Mouse (Mus musculus) heart, adult 2 months (tissue): ENCODE results near the gene Tmem186. TPM values are rescaled to one million over a fixed set of nuclear protein-coding genes. Genes with fewer than 3 reads are reported as not detected.

ENCODE experiments used
- DNase-seq, 2 experiments: peaks; one replicate each; pipeline ENCODE4 v3.0.0; 2021
- H3K27ac ChIP-seq: fragments of 200-600 bp; 2 replicates; pipeline ENCODE4 v1.8.1; 2022
- H3K27me3 ChIP-seq: fragments of 200-500 bp; 2 replicates; pipeline ENCODE4 v1.6.1; 2012; ENCODE audit warnings: mild to moderate bottlenecking, low read length, inconsistent platforms, mixed read lengths; ENCODE audit not compliant: control insufficient read depth, insufficient read depth
- H3K36me3 ChIP-seq: fragments of 200-500 bp; 2 replicates; pipeline ENCODE4 v1.6.1; 2012; ENCODE audit warnings: low read length, inconsistent platforms; ENCODE audit not compliant: control insufficient read depth, insufficient read depth
- H3K4me1 ChIP-seq: fragments of 200-500 bp; 2 replicates; pipeline ENCODE4 v1.6.1; 2011; ENCODE audit warnings: low read length; ENCODE audit not compliant: control insufficient read depth, insufficient read depth
- H3K4me3 ChIP-seq: fragments of 200-600 bp; 2 replicates; pipeline ENCODE4 v1.8.1; 2022
- H3K79me2 ChIP-seq: fragments of 200-500 bp; replicated peaks from 2 replicates; pipeline ENCODE4 v1.6.1; 2012; ENCODE audit warnings: mild to moderate bottlenecking, inconsistent platforms, low read length, moderate library complexity, mixed read lengths; ENCODE audit not compliant: control insufficient read depth, insufficient read depth
- H3K9ac ChIP-seq: fragments of 200-500 bp; 2 replicates; pipeline ENCODE4 v1.6.1; 2012; ENCODE audit warnings: low read depth, mild to moderate bottlenecking, control low read depth, inconsistent platforms, low read length, mixed read lengths
- CTCF ChIP-seq: fragments of 200-600 bp; IDR thresholded peaks from 2 replicates; pipeline ENCODE4 v1.8.1; 2022; ENCODE audit warnings: antibody characterized with exemption, mild to moderate bottlenecking, moderate library complexity
- EP300 ChIP-seq: fragments of 200-500 bp; IDR thresholded peaks from 2 replicates; pipeline ENCODE4 v1.6.1; 2011; ENCODE audit warnings: low read depth, low read length, control low read depth; ENCODE audit not compliant: insufficient read depth
- POLR2A ChIP-seq: fragments of 200-500 bp; IDR thresholded peaks from 2 replicates; pipeline ENCODE4 v1.6.1; 2011; ENCODE audit warnings: mild to moderate bottlenecking, low read depth, low read length, control low read depth; ENCODE audit not compliant: insufficient read depth
- WGBS: fragments of 180-500 bp; shearing (Covaris S2); methylation state at CpG from one replicate; pipeline ENCODE4 v1.1.7; 2018; 5-methylcytosine and 5-hydroxymethylcytosine counted together
- intact Hi-C: fragments of 180-260 bp; cut with DNase I; formaldehyde crosslinking; loops from one replicate; pipeline ENCODE4 v1.15.1; 2025
- microRNA-seq, 2 experiments: library from miRNA; unstranded; fragments of <30 nt; microRNA quantifications; one replicate each; pipeline ENCODE4 v1.2.0; 2021
- polyA plus RNA-seq: library from polyadenylated mRNA; depleted of rRNA; stranded (reverse); fragments of >200 nt; gene quantifications from 2 replicates; pipeline ENCODE4 v1.2.3, GENCODE M21; 2012; rRNA removed
- total RNA-seq, 2 experiments: library from RNA; stranded (reverse); gene quantifications; 2 replicates each; pipeline ENCODE4 v1.2.3; 2021

Gene Tmem186
- total and polyA plus RNA-seq, 3 experiments = 13.7 to 19.1 (median 17.2) TPM

- intact Hi-C loops = no loop called here
- no peak for DNase-seq
Measured at GRCm38 (mm10) chr16:8596336-8596735, 41.2 kb downstream of the Tmem186 start.

GRCm38 (mm10) chr16:8595411-8595810, 42.1 kb downstream of the Tmem186 start:
- Histone ChIP-seq H3K27me3 (no peaks in the 10 kb centered on the region), H3K27ac (no peak overlapping the region), H3K9ac (no peak overlapping the region), H3K4me3 (no peak overlapping the region), H3K79me2 (no peaks in the 10 kb centered on the region), H3K4me1 (no peaks in the 10 kb centered on the region), H3K36me3 (no peaks in the 10 kb centered on the region)
- TF ChIP-seq POLR2A = no peak
- TF ChIP-seq CTCF = no peak
- TF ChIP-seq EP300 = no peak
- no peak for DNase-seq
- 58% methylated on average over 4 of the region's 4 CpGs for WGBS
- intact Hi-C loops = no loop called here

More at GRCm38 (mm10) chr16:8596336-8596735, 41.2 kb downstream of the Tmem186 start:
- H3K27me3 ChIP-seq = no peaks in the 10 kb centered on the region
- no peaks in the 10 kb centered on the region for H3K79me2 ChIP-seq
- H3K4me1 ChIP-seq = no peaks in the 10 kb centered on the region
- H3K4me3 ChIP-seq = no peak overlapping the region
- no peak overlapping the region for H3K27ac ChIP-seq
- no peak overlapping the region for H3K9ac ChIP-seq
- WGBS = 74% methylated on average over 4 of the region's 4 CpGs
- no peaks in the 10 kb centered on the region for H3K36me3 ChIP-seq
- TF ChIP-seq EP300 = no peak
- no peak for TF ChIP-seq CTCF
- no peak for TF ChIP-seq POLR2A

- intact Hi-C loops = no loop called here
- Histone ChIP-seq H3K4me1 (no peaks in the 10 kb centered on the region), H3K79me2 (no peaks in the 10 kb centered on the region), H3K27ac (no peak overlapping the region), H3K27me3 (no peaks in the 10 kb centered on the region), H3K4me3 (no peak overlapping the region), H3K36me3 (no peaks in the 10 kb centered on the region), H3K9ac (no peak overlapping the region)
- DNase-seq = no peak
- TF ChIP-seq EP300 = no peak
- TF ChIP-seq CTCF = no peak
- TF ChIP-seq POLR2A = no peak
- 68% methylated on average over 5 of the region's 5 CpGs for WGBS
Measured at GRCm38 (mm10) chr16:8585056-8585455, 52.5 kb downstream of the Tmem186 start.

- Histone ChIP-seq H3K4me1 (no peaks in the 10 kb centered on the region), H3K4me3 (no peak overlapping the region), H3K36me3 (no peaks in the 10 kb centered on the region), H3K9ac (no peak overlapping the region), H3K79me2 (no peaks in the 10 kb centered on the region), H3K27ac (no peak overlapping the region), H3K27me3 (no peaks in the 10 kb centered on the region)
- TF ChIP-seq CTCF = no peak
- no peak for TF ChIP-seq EP300
- TF ChIP-seq POLR2A = no peak
- no peak for DNase-seq
- intact Hi-C loops = no loop called here
- 97% methylated on average over 1 of the region's 1 CpGs for WGBS
Measured at GRCm38 (mm10) chr16:8584248-8584647, 53.3 kb downstream of the Tmem186 start.

Small RNA genes within 50 kb of the gene (microRNA-seq; reads per million reads assigned to microRNA genes)
- 0 reads per million in 2 experiments for gene Gm22137

Other genes starting within 250 kb of the Tmem186 start
- not detected for gene Tmem114, start 212.6 kb downstream of the Tmem186 start, total RNA-seq
- not detected in 2 replicates for gene Tmem114, start 212.6 kb downstream of the Tmem186 start, polyA plus RNA-seq
- gene Mettl22, start 166.9 kb downstream of the Tmem186 start, total RNA-seq = 10 to 100 TPM; 29.4 to 35.6 TPM
- gene Mettl22, start 166.9 kb downstream of the Tmem186 start, polyA plus RNA-seq = 63.1 and 69.1 TPM in 2 replicates
- gene Abat, start 124.3 kb downstream of the Tmem186 start, total RNA-seq = 1 to 10 TPM; 5.7 to 6.9 TPM
- gene Abat, start 124.3 kb downstream of the Tmem186 start, polyA plus RNA-seq = 11.5 and 16.6 TPM in 2 replicates
- 10 to 100 TPM; 28.8 to 29.1 TPM for gene Pmm2, start within 50 bp of the Tmem186 start, total RNA-seq
- gene Pmm2, start within 50 bp of the Tmem186 start, polyA plus RNA-seq = 38.8 and 50.2 TPM in 2 replicates
- 10 to 100 TPM; 15.2 to 18.3 TPM for gene Carhsp1, start 34.4 kb upstream of the Tmem186 start, total RNA-seq
- 27.1 and 30.5 TPM in 2 replicates for gene Carhsp1, start 34.4 kb upstream of the Tmem186 start, polyA plus RNA-seq
- not detected for gene Gm5767, start 43.1 kb upstream of the Tmem186 start, total RNA-seq
- gene Gm5767, start 43.1 kb upstream of the Tmem186 start, polyA plus RNA-seq = 0.39 TPM in 1 of 2 replicates, not detected in the other
- 10 to 100 TPM; 45.6 to 49.0 TPM for gene Usp7, start 154.6 kb upstream of the Tmem186 start, total RNA-seq
- gene Usp7, start 154.6 kb upstream of the Tmem186 start, polyA plus RNA-seq = 19.4 and 30.7 TPM in 2 replicates
- 100 to 1,000 TPM in 1 of 2 experiments, 10 to 100 TPM in 1; 93.2 to 133 TPM for gene 1810013L24Rik, start 192.4 kb upstream of the Tmem186 start, total RNA-seq
- gene 1810013L24Rik, start 192.4 kb upstream of the Tmem186 start, polyA plus RNA-seq = 29.2 and 57.0 TPM in 2 replicates